Mouse (Mus musculus) midbrain, embryonic 16.5 days (tissue): Measurements from ENCODE around the gene Fermt2. TPM values are rescaled to one million over a fixed set of nuclear protein-coding genes. Genes with fewer than 3 reads are reported as not detected.
"Not testable (repeated sequence)": the region's sequence is repeated elsewhere in the genome, so short reads cannot be mapped to it uniquely, and the experiment has no call there.

Experiments
- ATAC-seq: fragments of 200-750 bp; cut with Nextera tagmentation; 2 replicates; pipeline ENCODE4 v1.8.0; 2017; ENCODE audit warnings: moderate TSS enrichment
- H3K27ac ChIP-seq: fragments of 300-500 bp; sonication (generic); 2 replicates; pipeline ENCODE4 v1.5.1; 2014; ENCODE audit warnings: mild to moderate bottlenecking, low read length, mixed read lengths
- H3K27me3 ChIP-seq: fragments of 300-500 bp; sonication (generic); 2 replicates; pipeline ENCODE4 v1.6.1; 2014; ENCODE audit warnings: low read depth, low read length, mixed read lengths; ENCODE audit not compliant: control insufficient read depth, insufficient read depth
- H3K36me3 ChIP-seq: fragments of 300-500 bp; sonication (generic); 2 replicates; pipeline ENCODE4 v1.6.1; 2014; ENCODE audit warnings: mild to moderate bottlenecking, low read length, moderate library complexity, mixed read lengths; ENCODE audit not compliant: control insufficient read depth, insufficient read depth
- H3K4me1 ChIP-seq: fragments of 300-500 bp; sonication (generic); 2 replicates; pipeline ENCODE4 v1.6.1; 2014; ENCODE audit warnings: mild to moderate bottlenecking, low read length, mixed read lengths; ENCODE audit not compliant: control insufficient read depth, insufficient read depth
- H3K4me2 ChIP-seq: fragments of 300-500 bp; sonication (generic); 2 replicates; pipeline ENCODE4 v1.6.1; 2014; ENCODE audit warnings: mild to moderate bottlenecking, low read length, mixed read lengths
- H3K4me3 ChIP-seq: fragments of 300-500 bp; sonication (generic); 2 replicates; pipeline ENCODE4 v1.5.1; 2014; ENCODE audit warnings: low read depth, mild to moderate bottlenecking, low read length, moderate library complexity, mixed read lengths
- H3K9ac ChIP-seq: fragments of 300-500 bp; sonication (generic); 2 replicates; pipeline ENCODE4 v1.6.1; 2014; ENCODE audit warnings: low read depth, low read length, mixed read lengths
- H3K9me3 ChIP-seq: fragments of 300-500 bp; sonication (generic); replicated peaks from 2 replicates; pipeline ENCODE4 v1.6.1; 2014; ENCODE audit warnings: mild to moderate bottlenecking, low read length, mixed read lengths; ENCODE audit not compliant: control insufficient read depth, poor library complexity, severe bottlenecking
- WGBS: fragments of 180-500 bp; shearing (Covaris S2); extraction: QIAGEN DNeasy Blood & Tissue Kit; methylation state at CpG from one replicate; pipeline ENCODE4 v1.1.7; 2014; 5-methylcytosine and 5-hydroxymethylcytosine counted together
- polyA plus RNA-seq: library from polyadenylated mRNA; unstranded; fragments of >200 nt; fragmentation: Nextera tagmentation; extraction: Ambion mirVana; gene quantifications from 2 replicates; pipeline ENCODE4 v1.2.1, GENCODE M21; 2015

Gene Fermt2
- polyA plus RNA-seq, 1 experiment from 2014 or later, result 66.4 TPM

DNA sequence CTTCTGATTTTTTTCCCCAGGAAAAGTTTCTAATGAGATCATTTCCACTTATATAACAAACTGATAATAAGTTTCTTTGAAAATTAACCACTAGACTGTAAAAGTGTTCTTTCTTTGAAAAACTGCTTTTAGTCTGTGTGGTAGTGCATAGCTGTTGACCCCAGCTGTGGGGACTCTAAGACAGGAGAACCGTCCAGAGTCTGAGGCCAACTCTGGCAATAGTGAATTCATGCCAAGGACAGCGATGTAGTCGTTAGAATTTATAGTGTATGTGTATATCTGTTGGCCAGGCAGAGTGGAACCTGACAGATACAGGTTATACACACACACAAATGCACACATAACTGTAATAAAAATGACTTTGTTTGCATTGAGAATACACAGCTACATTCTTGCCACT, 51.4 kb downstream of the Fermt2 start:
- Histone ChIP-seq H3K4me3 (no peak overlapping the region), H3K9me3 (no peaks in the 10 kb centered on the region), H3K27me3 (no peaks in the 10 kb centered on the region), H3K36me3 (peaks cover 20% of the 10 kb centered on the region), H3K27ac (no peak overlapping the region), H3K4me2 (no peak overlapping the region), H3K4me1 (no peaks in the 10 kb centered on the region), H3K9ac (no peak overlapping the region)
- ATAC-seq, result no peak
- WGBS, result 82% methylated on average over 3 of the region's 3 CpGs

DNA sequence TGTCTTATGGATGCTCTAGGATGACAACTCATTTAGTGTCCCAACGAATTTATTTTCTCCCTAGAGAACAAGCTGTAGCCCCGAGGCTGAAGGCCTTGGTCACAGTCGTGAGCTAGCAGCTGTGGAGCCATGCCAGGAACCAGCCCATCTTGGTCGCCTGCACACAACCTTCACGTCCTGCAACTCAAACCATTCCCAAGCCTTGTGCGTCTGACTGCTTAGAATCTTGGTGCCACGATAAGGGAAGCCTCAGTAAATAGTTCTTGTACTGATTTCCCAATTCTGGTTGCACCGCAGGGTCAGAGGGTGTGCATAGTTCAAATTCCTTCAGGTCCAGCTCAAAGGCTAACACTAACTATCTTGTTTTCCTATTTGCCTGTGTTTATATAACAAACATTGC, 52.3 kb downstream of the Fermt2 start:
- 70% methylated on average over 8 of the region's 8 CpGs for WGBS

GRCm38 (mm10) chr14:45476990-45477389, 52.9 kb downstream of the Fermt2 start:
- Histone ChIP-seq H3K27ac (no peak overlapping the region), H3K9me3 (no peaks in the 10 kb centered on the region), H3K27me3 (no peaks in the 10 kb centered on the region), H3K4me3 (no peak overlapping the region), H3K4me1 (no peaks in the 10 kb centered on the region), H3K9ac (no peak overlapping the region), H3K36me3 (peaks cover 19% of the 10 kb centered on the region), H3K4me2 (no peak overlapping the region)
- no peak for ATAC-seq
- 90% methylated on average over 7 of the region's 7 CpGs for WGBS

More for the DNA sequence above, 52.3 kb downstream of the Fermt2 start:
- no peak overlapping the region for H3K4me3 ChIP-seq
- H3K27ac ChIP-seq, result no peak overlapping the region
- ATAC-seq, result no peak
- H3K27me3 ChIP-seq, result no peaks in the 10 kb centered on the region
- H3K4me1 ChIP-seq, result no peaks in the 10 kb centered on the region
- peaks cover 20% of the 10 kb centered on the region for H3K36me3 ChIP-seq
- no peak overlapping the region for H3K4me2 ChIP-seq
- no peak overlapping the region for H3K9ac ChIP-seq
- no peaks in the 10 kb centered on the region for H3K9me3 ChIP-seq

DNA sequence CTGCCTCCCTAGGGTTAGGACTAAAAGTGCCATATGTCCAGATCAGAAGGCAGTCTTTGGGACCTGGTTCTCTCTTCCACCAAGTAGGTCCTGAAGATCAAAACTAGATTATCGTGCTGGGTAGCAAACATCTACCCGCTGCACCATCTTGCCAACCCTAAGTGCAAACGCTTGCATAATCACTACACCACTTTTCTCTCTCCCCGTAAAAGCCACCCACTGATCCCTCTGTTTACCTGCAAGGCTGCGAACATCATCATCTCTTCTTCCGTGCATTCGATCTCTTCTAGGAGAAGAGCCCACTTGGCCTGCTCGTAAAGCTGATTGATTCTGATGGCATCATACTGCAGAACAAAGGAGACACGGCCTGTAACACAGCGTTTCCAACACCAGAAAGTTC, 57.4 kb downstream of the Fermt2 start:
- Histone ChIP-seq H3K4me3 (no peak overlapping the region), H3K36me3 (peaks cover 17% of the 10 kb centered on the region), H3K9me3 (no peaks in the 10 kb centered on the region), H3K27ac (no peak overlapping the region), H3K4me1 (no peaks in the 10 kb centered on the region), H3K9ac (no peak overlapping the region), H3K27me3 (no peaks in the 10 kb centered on the region), H3K4me2 (no peak overlapping the region)
- WGBS, result 95% methylated on average over 10 of the region's 10 CpGs
- no peak for ATAC-seq

GRCm38 (mm10) chr14:45469446-45469845, 60.5 kb downstream of the Fermt2 start:
- Histone ChIP-seq H3K9ac (no peak overlapping the region), H3K9me3 (no peaks in the 10 kb centered on the region), H3K4me1 (no peaks in the 10 kb centered on the region), H3K27ac (no peak overlapping the region), H3K36me3 (peaks cover 17% of the 10 kb centered on the region), H3K4me3 (no peak overlapping the region), H3K27me3 (no peaks in the 10 kb centered on the region), H3K4me2 (no peak overlapping the region)
- WGBS, result 95% methylated on average over 8 of the region's 8 CpGs
- no peak for ATAC-seq

- H3K4me3 ChIP-seq, H3K9me3 ChIP-seq, H3K27ac ChIP-seq, H3K4me2 ChIP-seq, H3K27me3 ChIP-seq, ATAC-seq, H3K9ac ChIP-seq: not testable (repeated sequence)
- peaks cover 20% of the 10 kb centered on the region for H3K36me3 ChIP-seq
- 97% methylated on average over 7 of the region's 8 CpGs for WGBS
- peaks cover 15% of the 10 kb centered on the region for H3K4me1 ChIP-seq
Observed at GRCm38 (mm10) chr14:45466371-45466770, 63.5 kb downstream of the Fermt2 start.

GRCm38 (mm10) chr14:45464036-45465035, 65.6 kb downstream of the Fermt2 start:
- Histone ChIP-seq H3K27ac (no peak overlapping the region), H3K9me3 (no peaks in the 10 kb centered on the region), H3K4me3 (no peak overlapping the region), H3K9ac (no peak overlapping the region), H3K27me3 (no peaks in the 10 kb centered on the region), H3K4me1 (peaks cover 15% of the 10 kb centered on the region), H3K36me3 (peaks cover 24% of the 10 kb centered on the region), H3K4me2 (no peak overlapping the region)
- 67% methylated on average over 19 of the region's 19 CpGs for WGBS
- no peak for ATAC-seq

DNA sequence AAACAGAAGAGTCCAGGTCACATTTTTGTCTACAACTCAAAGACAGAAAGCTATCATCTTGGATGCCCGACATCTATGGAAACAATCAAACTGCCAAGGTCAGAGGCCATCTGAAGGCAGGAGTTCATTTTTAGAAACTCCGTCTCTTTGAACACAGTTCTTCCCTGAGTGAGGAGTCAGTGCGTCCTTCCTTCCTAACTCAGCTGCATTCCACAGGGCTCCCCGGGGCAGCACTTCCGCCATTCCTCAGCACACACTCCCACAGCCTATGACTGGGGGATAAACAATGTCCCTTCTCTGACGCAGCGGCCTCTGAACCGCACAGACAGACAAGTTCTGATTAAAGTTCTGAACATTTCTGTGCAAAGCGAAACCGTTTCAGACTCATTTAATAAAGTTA, 66.3 kb downstream of the Fermt2 start:
- H3K27me3 ChIP-seq, result no peaks in the 10 kb centered on the region
- no peak; the same call in 1 of the 2 replicates for ATAC-seq
- no peak overlapping the region for H3K4me3 ChIP-seq
- WGBS, result 16% methylated on average over 10 of the region's 10 CpGs
- H3K36me3 ChIP-seq, result peaks cover 18% of the 10 kb centered on the region
- H3K4me1 ChIP-seq, result peaks cover 15% of the 10 kb centered on the region
- peak overlapping the region; percentile 38 for H3K27ac ChIP-seq
- H3K4me2 ChIP-seq, result no peak overlapping the region
- H3K9ac ChIP-seq, result peak overlapping the region; percentile 52
- H3K9me3 ChIP-seq, result no peaks in the 10 kb centered on the region

- WGBS, result 25% methylated on average over 10 of the region's 10 CpGs
- peak overlapping the region; percentile 52 for H3K9ac ChIP-seq
- ATAC-seq, result 0 out of 2 replicates have a peak, but pooled peaks have one; percentile 47
- no peak overlapping the region for H3K4me2 ChIP-seq
- H3K9me3 ChIP-seq, result no peaks in the 10 kb centered on the region
- H3K4me1 ChIP-seq, result peaks cover 15% of the 10 kb centered on the region
- H3K36me3 ChIP-seq, result peaks cover 18% of the 10 kb centered on the region
- H3K27ac ChIP-seq, result peak overlapping the region; percentile 38
- no peaks in the 10 kb centered on the region for H3K27me3 ChIP-seq
- no peak overlapping the region for H3K4me3 ChIP-seq
Observed at GRCm38 (mm10) chr14:45462875-45463475, 66.9 kb downstream of the Fermt2 start.
